Mouse (Mus musculus): ENCODE data around the gene Eif2b2.

The Eif2b2 gene

GRCm38 (mm10) chr12:85194623-85195018 lies 24.7 kb upstream of the Eif2b2 start:
- DNase-seq (ENCODE audit: low spot score), result peak; percentile 74

- DNase-seq (ENCODE audit: low spot score), result peak; percentile 16
Observed at GRCm38 (mm10) chr12:85195086-85195485, 24.2 kb upstream of the Eif2b2 start.

GRCm38 (mm10) chr12:85196191-85196590 lies 23.1 kb upstream of the Eif2b2 start:
- DNase-seq (ENCODE audit: low spot score), result no peak

GRCm38 (mm10) chr12:85197371-85197770 lies 21.9 kb upstream of the Eif2b2 start:
- DNase-seq (ENCODE audit: low spot score), result no peak

GRCm38 (mm10) chr12:85197936-85198335 lies 21.3 kb upstream of the Eif2b2 start:
- DNase-seq (ENCODE audit: low spot score), result no peak

GRCm38 (mm10) chr12:85199954-85200353 lies 19.3 kb upstream of the Eif2b2 start:
- DNase-seq (ENCODE audit: low spot score), result no peak

- DNase-seq (ENCODE audit: low spot score), result peak; percentile 65
Observed at GRCm38 (mm10) chr12:85200929-85201829, 18.1 kb upstream of the Eif2b2 start.

- no peak for DNase-seq (ENCODE audit: low spot score)
Observed at GRCm38 (mm10) chr12:85201830-85202147, 17.5 kb upstream of the Eif2b2 start.

GRCm38 (mm10) chr12:85202191-85202590 lies 17.1 kb upstream of the Eif2b2 start:
- DNase-seq (ENCODE audit: low spot score), result peak; percentile 41

- DNase-seq (ENCODE audit: low spot score), result no peak
Observed at GRCm38 (mm10) chr12:85203699-85204098, 15.6 kb upstream of the Eif2b2 start.

GRCm38 (mm10) chr12:85204105-85204504 lies 15.2 kb upstream of the Eif2b2 start:
- no peak for DNase-seq (ENCODE audit: low spot score)

- no peak for DNase-seq (ENCODE audit: low spot score)
Observed at GRCm38 (mm10) chr12:85205425-85205824, 13.9 kb upstream of the Eif2b2 start.

- no peak for DNase-seq (ENCODE audit: low spot score)
Observed at GRCm38 (mm10) chr12:85208687-85209199, 10.5 kb upstream of the Eif2b2 start.

GRCm38 (mm10) chr12:85215031-85215430 lies 4.2 kb upstream of the Eif2b2 start:
- DNase-seq (ENCODE audit: low spot score), result peak; percentile 41

GRCm38 (mm10) chr12:85217733-85218310 lies 1.5 kb upstream of the Eif2b2 start:
- DNase-seq (ENCODE audit: low spot score), result no peak

GRCm38 (mm10) chr12:85219905-85220290 lies 617 bp downstream of the Eif2b2 start:
- peak; percentile 33 for DNase-seq (ENCODE audit: low spot score)

- no peak for DNase-seq (ENCODE audit: low spot score)
Observed at GRCm38 (mm10) chr12:85227227-85227626, 7.9 kb downstream of the Eif2b2 start.

- peak; percentile 21 for DNase-seq (ENCODE audit: low spot score)
Observed at GRCm38 (mm10) chr12:85227876-85228599, 8.8 kb downstream of the Eif2b2 start.

GRCm38 (mm10) chr12:85233376-85234358 lies 14.4 kb downstream of the Eif2b2 start:
- DNase-seq (ENCODE audit: low spot score), result peak; percentile 27

- DNase-seq (ENCODE audit: low spot score), result no peak
Observed at GRCm38 (mm10) chr12:85237553-85237952, 18.3 kb downstream of the Eif2b2 start.

GRCm38 (mm10) chr12:85252083-85252482 lies 32.8 kb downstream of the Eif2b2 start:
- no peak for DNase-seq (ENCODE audit: low spot score)
